ENCODE assay signal across 24 mouse cellular contexts in the genomic region with DNA sequence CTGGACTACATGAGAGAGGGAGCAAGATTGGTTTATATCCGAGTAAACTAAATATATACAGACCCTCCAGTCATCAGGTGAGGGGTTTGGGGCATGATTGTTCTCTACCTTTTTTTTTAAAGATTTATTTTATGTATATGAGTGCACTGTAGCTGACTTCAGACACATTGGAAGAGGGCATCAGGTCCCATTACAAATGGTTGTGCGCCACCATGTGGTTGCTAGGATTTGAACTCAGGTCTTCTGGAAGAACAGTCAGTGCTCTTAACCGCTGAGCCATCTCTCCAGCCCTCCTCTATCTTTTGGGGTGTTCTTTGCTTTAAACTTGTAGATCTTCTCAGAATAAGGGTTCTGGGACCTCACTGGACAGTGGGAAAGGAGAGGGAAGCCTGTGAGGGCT. TPM values are rescaled to one million over a fixed set of nuclear protein-coding genes. Genes with fewer than 3 reads are reported as not detected.
DNase-seq lines count a peak whose midpoint lies in the region; ATAC-seq and TF ChIP-seq lines count a peak whose summit lies in the region.
"Had no signal": no experiment of that assay in that cellular context is flagged by ENCODE, and none has a peak within 500 bp of the region (broad histone marks: within the 10 kb centered on the region; RNA-seq: fewer than 3 reads in every experiment).

No protein-coding gene starts in this region.

- H3K4me2 ChIP-seq in kidney, postnatal 0 days (ENCODE audit: low read length), result no peak overlapping the region
- no peak overlapping the region for H3K4me2 ChIP-seq in lung, postnatal 0 days (replicated peaks; ENCODE audit: low read depth, low read length)
- H3K4me2 ChIP-seq: forebrain, embryonic 15.5 days; heart, embryonic 13.5 days; hindbrain, embryonic 14.5 days; midbrain, embryonic 11.5 days had no signal

- no peaks in the 10 kb centered on the region for H3K27me3 ChIP-seq in kidney, postnatal 0 days (ENCODE audit: insufficient read depth, low read length)
- no peaks in the 10 kb centered on the region for H3K27me3 ChIP-seq in lung, postnatal 0 days (replicated peaks; ENCODE audit: insufficient read depth, low read length)
- H3K27me3 ChIP-seq: forebrain, embryonic 15.5 days had no signal

- H3K9ac ChIP-seq in kidney, postnatal 0 days (ENCODE audit: low read depth, low read length), result no peak overlapping the region
- no peak overlapping the region for H3K9ac ChIP-seq in lung, postnatal 0 days (replicated peaks; ENCODE audit: low read depth)
- H3K9ac ChIP-seq: forebrain, embryonic 15.5 days; heart, embryonic 13.5 days; hindbrain, embryonic 14.5 days had no signal

- no peaks in the 10 kb centered on the region for H3K9me3 ChIP-seq in kidney, postnatal 0 days (replicated peaks; ENCODE audit: low read length)
- no peaks in the 10 kb centered on the region for H3K9me3 ChIP-seq in lung, postnatal 0 days (ENCODE audit: low read length)
- H3K9me3 ChIP-seq: forebrain, embryonic 15.5 days; heart, embryonic 13.5 days had no signal

- no peaks in the 10 kb centered on the region for H3K4me1 ChIP-seq in kidney, postnatal 0 days (replicated peaks; ENCODE audit: insufficient read depth, low read length)
- no peaks in the 10 kb centered on the region for H3K4me1 ChIP-seq in lung, postnatal 0 days (ENCODE audit: insufficient read depth, low read depth, low read length)
- H3K4me1 ChIP-seq: forebrain, embryonic 15.5 days had no signal

- no peak overlapping the region for H3K27ac ChIP-seq in kidney, postnatal 0 days
- H3K27ac ChIP-seq in lung, postnatal 0 days (ENCODE audit: low read length), result no peak overlapping the region
- H3K27ac ChIP-seq: forebrain, embryonic 15.5 days; heart, embryonic 13.5 days; hindbrain, embryonic 14.5 days had no signal

- no peak for TF ChIP-seq EP300 in lung, postnatal 0 days (IDR thresholded peaks at IDR 0.05)

- no peaks in the 10 kb centered on the region for H3K36me3 ChIP-seq in kidney, postnatal 0 days (ENCODE audit: insufficient read depth, low read length)
- no peaks in the 10 kb centered on the region for H3K36me3 ChIP-seq in lung, postnatal 0 days (ENCODE audit: insufficient read depth, low read length)
- H3K36me3 ChIP-seq: forebrain, embryonic 15.5 days had no signal

- no peak for DNase-seq in kidney, postnatal 0 days (ENCODE audit: low spot score)
- DNase-seq in kidney, adult 9 months, result no peak
- no peak for DNase-seq in lung, postnatal 0 days (ENCODE audit: low spot score)
- DNase-seq in lung, postnatal 25 days (ENCODE audit: low spot score), result no peak
- DNase-seq in NIH3T3 (ENCODE audit: low read depth), result peak; percentile 26
- DNase-seq in right cerebral cortex, adult 18-20 months, result no peak
- DNase-seq in frontal cortex, adult 2 months (ENCODE audit: extremely low spot score in 1 of 2, low spot score in 1 of 2), result no peak
- DNase-seq: adrenal gland, adult 8-10 months; cerebellum, adult 2 months; cerebellum, postnatal 14 days; heart, postnatal 10 days; kidney, adult 2 months; kidney, postnatal 10 days; lung, adult 18-20 months; lung, postnatal 36 days; right cerebral cortex, postnatal 4 days had no signal

- H3K4me3 ChIP-seq in kidney, postnatal 0 days (replicated peaks; ENCODE audit: low read depth, low read length), result no peak overlapping the region
- H3K4me3 ChIP-seq in lung, postnatal 0 days (ENCODE audit: low read depth, low read length), result no peak overlapping the region
- H3K4me3 ChIP-seq: forebrain, embryonic 15.5 days; heart, embryonic 13.5 days had no signal

- no peak for ATAC-seq in kidney, postnatal 0 days (replicated peaks; ENCODE audit: low FRiP score, low read depth)
- no peak for ATAC-seq in lung, postnatal 0 days
- ATAC-seq: forebrain, embryonic 15.5 days; inflammation-experienced regulatory T-cells, adult 6 months; midbrain, embryonic 16.5 days had no signal

- 0 out of 2 replicates have a peak, but pooled peaks have one; percentile 11 for TF ChIP-seq CTCF in kidney, postnatal 0 days (IDR thresholded peaks at IDR 0.05; ENCODE audit: low read depth)
- peak; percentile 22; the same call in 1 of the 2 replicates for TF ChIP-seq CTCF in lung, postnatal 0 days (IDR thresholded peaks at IDR 0.05)

- 61% methylated on average over 3 of the region's 3 CpGs for WGBS in kidney, postnatal 0 days
- 59% methylated on average over 3 of the region's 3 CpGs for WGBS in lung, postnatal 0 days

RNA-seq across cellular contexts. Expression of gene Gpr4, which starts 7.7 kb away (rescaled TPM):
- polyA plus RNA-seq in kidney, postnatal 0 days (2015; fragmentation: Nextera tagmentation; extraction: Ambion mirVana), result 5.1 and 5.2 TPM in 2 replicates
- polyA plus RNA-seq in lung, postnatal 0 days (2015; fragmentation: Nextera tagmentation; extraction: Ambion mirVana), result 2.7 and 3.1 TPM in 2 replicates
- polyA plus RNA-seq in frontal cortex, adult 2 months (2012; rRNA removed), result 7.4 and 7.7 TPM in 2 replicates

RNA-seq across cellular contexts. Expression of gene Opa3, which starts 8.1 kb away (rescaled TPM):
- polyA plus RNA-seq in kidney, postnatal 0 days (2015; fragmentation: Nextera tagmentation; extraction: Ambion mirVana), result 30.4 and 30.5 TPM in 2 replicates
- polyA plus RNA-seq in lung, postnatal 0 days (2015; fragmentation: Nextera tagmentation; extraction: Ambion mirVana), result 18.8 and 19.0 TPM in 2 replicates
- polyA plus RNA-seq in frontal cortex, adult 2 months (2012; rRNA removed), result 40.9 and 41.0 TPM in 2 replicates

RNA-seq across cellular contexts. Expression of gene Eml2, which starts 43.8 kb away (rescaled TPM):
- 10.6 and 13.1 TPM in 2 replicates for polyA plus RNA-seq in kidney, postnatal 0 days (2015; fragmentation: Nextera tagmentation; extraction: Ambion mirVana)
- polyA plus RNA-seq in lung, postnatal 0 days (2015; fragmentation: Nextera tagmentation; extraction: Ambion mirVana), result 17.9 and 21.7 TPM in 2 replicates
- 134 and 136 TPM in 2 replicates for polyA plus RNA-seq in frontal cortex, adult 2 months (2012; rRNA removed)

RNA-seq across cellular contexts. Expression of gene Vasp, which starts 51.6 kb away (rescaled TPM):
- 89.4 and 94.4 TPM in 2 replicates for polyA plus RNA-seq in kidney, postnatal 0 days (2015; fragmentation: Nextera tagmentation; extraction: Ambion mirVana)
- polyA plus RNA-seq in lung, postnatal 0 days (2015; fragmentation: Nextera tagmentation; extraction: Ambion mirVana), result 109 and 121 TPM in 2 replicates
- 22.2 and 24.9 TPM in 2 replicates for polyA plus RNA-seq in frontal cortex, adult 2 months (2012; rRNA removed)

RNA-seq across cellular contexts. Expression of gene Gipr, which starts 54.1 kb away (rescaled TPM):
- 0.08 and 0.09 TPM in 2 replicates for polyA plus RNA-seq in kidney, postnatal 0 days (2015; fragmentation: Nextera tagmentation; extraction: Ambion mirVana)
- polyA plus RNA-seq in lung, postnatal 0 days (2015; fragmentation: Nextera tagmentation; extraction: Ambion mirVana), result 0.80 and 1.0 TPM in 2 replicates
- 11.0 and 11.9 TPM in 2 replicates for polyA plus RNA-seq in frontal cortex, adult 2 months (2012; rRNA removed)
- polyA plus RNA-seq: inflammation-experienced regulatory T-cells, adult 6 months; limb, embryonic 11.5 days; liver, adult 2 months had no signal
